Comparison of ENCODE assay signal across 8 mouse cellular contexts in genomic region chrX:48284386-48285005, GRCm38 (mm10). TPM values are rescaled to one million over a fixed set of nuclear protein-coding genes. Genes with fewer than 3 reads are reported as not detected.
DNase-seq lines count a peak whose midpoint lies in the region; ATAC-seq lines count a peak whose summit lies in the region.

No protein-coding gene starts in this region.

- H3K4me2 ChIP-seq in hindbrain, embryonic 15.5 days = peak overlapping the region; percentile 63

- peak overlapping the region; percentile 51 for H3K4me3 ChIP-seq in hindbrain, embryonic 15.5 days

- peak overlapping the region; percentile 64 for H3K9ac ChIP-seq in hindbrain, embryonic 15.5 days

- 20% methylated on average over 32 of the region's 37 CpGs for WGBS in hindbrain, embryonic 15.5 days

- ATAC-seq in hindbrain, embryonic 15.5 days (ENCODE audit: low FRiP score, low read depth) = peak; percentile 89

- H3K36me3 ChIP-seq in hindbrain, embryonic 15.5 days = no peaks in the 10 kb centered on the region

- H3K9me3 ChIP-seq in hindbrain, embryonic 15.5 days = no peaks in the 10 kb centered on the region

- no peaks in the 10 kb centered on the region for H3K4me1 ChIP-seq in hindbrain, embryonic 15.5 days (replicated peaks)

- DNase-seq in NIH3T3 (ENCODE audit: low read depth) = peak; percentile 92
- DNase-seq in cerebellum, postnatal 10 days = peak; percentile 91 to 94
- peak; percentile 38 to 75 for DNase-seq in frontal cortex, adult 2 months (ENCODE audit: extremely low spot score in 1 of 2, low spot score in 1 of 2)
- DNase-seq in left cerebral cortex, adult 18-20 months (ENCODE audit: low spot score in 2 of 2) = peak; percentile 59 to 62
- DNase-seq in lung, postnatal 36 days = peak; percentile 93
- peak; percentile 82 for DNase-seq in right cerebral cortex, adult 18-20 months
- DNase-seq in urinary bladder, postnatal 14 days (ENCODE audit: low spot score) = peak; percentile 81

- H3K27ac ChIP-seq in hindbrain, embryonic 15.5 days (replicated peaks) = peak overlapping the region; percentile 92

- no peaks in the 10 kb centered on the region for H3K27me3 ChIP-seq in hindbrain, embryonic 15.5 days

RNA-seq across cellular contexts. Expression of gene Utp14a, which starts 27.8 kb away (rescaled TPM):
- polyA plus RNA-seq in frontal cortex, adult 2 months (2012; rRNA removed) = 13.9 and 15.2 TPM in 2 replicates
- 13.5 and 14.2 TPM in 2 replicates for polyA plus RNA-seq in hindbrain, embryonic 15.5 days (2015; fragmentation: Nextera tagmentation; extraction: Ambion mirVana)
- 10 to 100 TPM; 16.2 to 16.8 TPM for total RNA-seq in left cerebral cortex, adult 18-20 months (2021)

RNA-seq across cellular contexts. Expression of gene Bcorl1, which starts 56.7 kb away (rescaled TPM):
- 8.0 and 9.2 TPM in 2 replicates for polyA plus RNA-seq in frontal cortex, adult 2 months (2012; rRNA removed)
- 6.1 and 6.7 TPM in 2 replicates for polyA plus RNA-seq in hindbrain, embryonic 15.5 days (2015; fragmentation: Nextera tagmentation; extraction: Ambion mirVana)
- 10 to 100 TPM; 18.4 to 22.1 TPM for total RNA-seq in left cerebral cortex, adult 18-20 months (2021)

Comparison
In these comparisons a context has a peak if more than half of its experiments do, and no peak if none do; other contexts are left out.
1. Peak in every context shown above with its lines: DNase-seq, ATAC-seq, H3K4me3 ChIP-seq and H3K27ac ChIP-seq.